Mouse (Mus musculus): ENCODE results near the gene Fkbp15. TPM values are rescaled to one million over a fixed set of nuclear protein-coding genes. Genes with fewer than 3 reads are reported as not detected.

Gene Fkbp15
- polyA plus RNA-seq (2012; rRNA removed; ENCODE audit: low replicate concordance): 14.2 and 20.1 TPM in 2 replicates

DNA sequence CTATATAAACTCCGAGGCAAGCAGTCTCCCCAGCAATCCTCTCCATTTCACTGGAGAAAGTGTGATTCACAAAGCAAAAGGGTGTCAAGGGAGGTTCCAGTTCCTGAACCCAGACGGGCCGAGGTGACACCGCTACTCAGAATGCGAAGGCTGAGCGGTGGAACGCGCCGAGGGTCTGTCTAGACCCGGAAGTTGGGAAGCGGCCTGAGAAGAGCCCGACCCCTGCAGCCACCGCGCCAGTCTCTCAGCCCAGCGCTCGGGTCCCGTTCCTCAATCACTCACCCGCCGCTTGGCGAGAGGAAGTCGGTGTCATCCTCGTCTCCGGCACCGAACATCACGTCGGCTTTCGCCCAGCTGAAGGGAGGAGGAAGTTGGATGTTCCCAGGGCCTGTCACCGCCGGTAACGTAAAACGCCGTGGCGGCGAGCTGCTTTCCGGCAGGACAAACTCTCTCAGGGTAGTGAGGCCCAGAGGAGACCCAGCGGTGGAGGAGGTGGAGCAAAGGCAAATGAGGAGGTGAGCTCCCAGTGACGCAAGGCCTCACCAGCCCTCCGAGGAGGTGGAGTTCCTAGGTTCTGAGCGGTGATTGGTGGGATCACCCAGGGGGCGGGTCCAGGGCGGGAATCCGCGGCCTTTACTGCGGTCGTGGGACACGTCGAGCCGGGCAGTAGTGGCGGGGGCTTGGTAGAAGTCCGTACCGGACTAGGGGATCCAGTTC lies at the start of gene Fkbp15, which contains the start of gene Slc31a1:
Gene Fkbp15, minus strand, starts transcription at position 461 of the 717 bp plus-strand sequence.
Gene Slc31a1, plus strand, starts transcription at position 640 of the 717 bp plus-strand sequence.

GRCm38 (mm10) chr4:62408601-62409282 lies 48.4 kb upstream of the Fkbp15 start, which contains the start of the genes Cdc26 and Prpf4:
Cdc26 (minus strand) TSS chr4:62408642.
Prpf4 (plus strand) TSS chr4:62408797.

DNA sequence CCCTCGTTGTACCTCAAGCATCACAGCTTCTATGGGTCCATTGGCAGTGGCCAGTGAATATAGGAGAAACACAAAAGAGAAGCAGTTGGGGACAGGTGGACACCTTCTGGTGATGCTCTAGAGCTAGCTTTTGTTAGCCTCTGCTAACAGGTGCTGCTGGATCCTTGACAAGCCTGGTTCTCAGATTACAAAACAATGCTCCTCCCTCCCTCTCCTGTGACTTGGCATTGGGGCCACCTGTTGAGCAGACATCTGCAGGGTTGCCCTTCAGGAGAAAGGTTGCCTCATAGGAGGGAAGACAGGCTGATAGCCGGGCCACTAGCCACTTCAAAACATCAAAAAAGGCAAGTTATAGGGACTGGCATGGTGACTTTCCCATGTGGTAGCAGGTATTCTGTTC lies 98.1 kb downstream of the Fkbp15 start, which contains the start of gene Slc31a2:
Gene Slc31a2, plus strand, starts transcription at position 287 of the 400 bp plus-strand sequence.

Other genes starting within 250 kb of the Fkbp15 start
- gene Mup21, start 209.7 kb downstream of the Fkbp15 start, polyA plus RNA-seq (2012; rRNA removed; ENCODE audit: low replicate concordance): not detected in 2 replicates
- gene Zfp37, start 129.5 kb downstream of the Fkbp15 start, polyA plus RNA-seq (2012; rRNA removed; ENCODE audit: low replicate concordance): 0.02 TPM in 1 of 2 replicates, not detected in the other
- gene Slc31a2, start 98.0 kb downstream of the Fkbp15 start, polyA plus RNA-seq (2012; rRNA removed; ENCODE audit: low replicate concordance): 7.7 and 9.7 TPM in 2 replicates
- 22.5 and 38.3 TPM in 2 replicates for gene Slc31a1, start 179 bp upstream of the Fkbp15 start, polyA plus RNA-seq (2012; rRNA removed; ENCODE audit: low replicate concordance)
- gene Cdc26, start 48.1 kb upstream of the Fkbp15 start, polyA plus RNA-seq (2012; rRNA removed; ENCODE audit: low replicate concordance): 7.7 and 9.0 TPM in 2 replicates
- gene Prpf4, start 48.2 kb upstream of the Fkbp15 start, polyA plus RNA-seq (2012; rRNA removed; ENCODE audit: low replicate concordance): 3.2 and 4.8 TPM in 2 replicates
- 3.3 and 5.0 TPM in 2 replicates for gene Rnf183, start 74.7 kb upstream of the Fkbp15 start, polyA plus RNA-seq (2012; rRNA removed; ENCODE audit: low replicate concordance)
- gene Wdr31, start 110.3 kb upstream of the Fkbp15 start, polyA plus RNA-seq (2012; rRNA removed; ENCODE audit: low replicate concordance): 0.53 and 0.94 TPM in 2 replicates
- gene Bspry, start 119.5 kb upstream of the Fkbp15 start, polyA plus RNA-seq (2012; rRNA removed; ENCODE audit: low replicate concordance): 53.8 and 77.8 TPM in 2 replicates
- gene Hdhd3, start 142.9 kb upstream of the Fkbp15 start, polyA plus RNA-seq (2012; rRNA removed; ENCODE audit: low replicate concordance): 102 and 187 TPM in 2 replicates
- gene Alad, start 159.4 kb upstream of the Fkbp15 start, polyA plus RNA-seq (2012; rRNA removed; ENCODE audit: low replicate concordance): 180 and 338 TPM in 2 replicates
- gene Pole3, start 164.5 kb upstream of the Fkbp15 start, polyA plus RNA-seq (2012; rRNA removed; ENCODE audit: low replicate concordance): 7.1 and 10.5 TPM in 2 replicates
- gene 4933430I17Rik, start 164.8 kb upstream of the Fkbp15 start, polyA plus RNA-seq (2012; rRNA removed; ENCODE audit: low replicate concordance): not detected in 2 replicates
- gene Rgs3, start 199.3 kb upstream of the Fkbp15 start, polyA plus RNA-seq (2012; rRNA removed; ENCODE audit: low replicate concordance): 35.8 and 43.1 TPM in 2 replicates

Measured in duodenum, adult 2 months (tissue).